Mouse (Mus musculus) regulatory T cell (primary cell): ENCODE measurements around the gene AU021092.
"Not testable (repeated sequence)": the region's sequence is repeated elsewhere in the genome, so short reads cannot be mapped to it uniquely, and the experiment has no call there.

Source experiments
- in situ Hi-C: fragments of 300-600 bp; cut with MboI, MseI; formaldehyde crosslinking; loops from one replicate; pipeline ENCODE4 v1.15.1; 2025; ENCODE audit warnings: high pct_unique_total_duplicates

Gene AU021092

DNA sequence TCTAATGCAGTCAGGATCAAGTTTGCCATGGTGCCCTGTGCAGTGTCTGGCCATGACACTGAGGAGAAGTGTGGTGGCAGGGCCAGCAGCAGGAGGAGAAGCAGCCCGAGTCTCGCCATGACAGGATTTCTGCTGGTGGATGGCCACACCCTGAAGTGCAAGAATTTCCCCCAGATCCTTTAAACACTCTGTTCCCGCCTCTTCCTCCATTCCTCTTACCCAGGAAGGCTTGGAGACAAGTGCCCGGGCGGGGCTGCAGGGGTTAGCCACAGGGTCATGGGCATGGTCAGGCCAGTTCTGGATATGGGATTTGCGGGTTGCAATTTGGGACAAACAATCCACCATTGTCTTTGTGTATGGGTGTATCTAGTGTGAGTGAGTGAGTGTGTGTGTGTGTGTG lies at the start of gene AU021092:
AU021092 (minus strand) TSS at position 160 of the 400 bp plus-strand sequence.
- in situ Hi-C loops: no loop called here

DNA sequence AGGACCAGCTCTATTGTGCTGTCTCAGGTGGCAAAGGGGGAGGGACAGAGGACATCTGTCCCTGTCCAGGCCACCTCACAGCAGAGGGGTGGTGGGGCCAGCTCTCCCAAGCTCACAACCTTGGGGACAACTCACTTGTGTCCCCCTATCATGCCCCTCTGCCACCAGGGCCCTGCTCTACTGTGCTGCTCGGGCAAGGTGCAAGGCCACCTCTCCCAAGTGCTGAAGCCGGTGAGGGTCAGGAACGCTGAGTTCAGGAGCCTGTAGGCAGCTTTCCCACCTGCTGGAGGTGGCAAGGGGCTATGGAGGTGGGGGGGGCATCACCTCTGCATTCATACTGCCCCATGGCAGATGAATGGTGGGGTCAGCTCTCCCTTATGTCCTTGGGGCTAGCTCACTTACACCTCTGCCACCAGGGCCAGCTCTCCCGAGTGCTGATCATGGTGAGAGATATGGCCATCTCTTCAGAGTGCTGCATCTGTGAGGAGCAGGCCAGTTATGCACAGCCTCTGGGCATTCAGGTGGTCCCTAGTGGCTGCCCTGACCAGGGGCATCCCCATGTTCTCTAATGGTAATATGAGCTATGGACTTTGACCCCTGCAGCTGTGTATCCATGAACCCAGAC lies 49.4 kb upstream of the AU021092 start:
- in situ Hi-C loops: no loop called here

DNA sequence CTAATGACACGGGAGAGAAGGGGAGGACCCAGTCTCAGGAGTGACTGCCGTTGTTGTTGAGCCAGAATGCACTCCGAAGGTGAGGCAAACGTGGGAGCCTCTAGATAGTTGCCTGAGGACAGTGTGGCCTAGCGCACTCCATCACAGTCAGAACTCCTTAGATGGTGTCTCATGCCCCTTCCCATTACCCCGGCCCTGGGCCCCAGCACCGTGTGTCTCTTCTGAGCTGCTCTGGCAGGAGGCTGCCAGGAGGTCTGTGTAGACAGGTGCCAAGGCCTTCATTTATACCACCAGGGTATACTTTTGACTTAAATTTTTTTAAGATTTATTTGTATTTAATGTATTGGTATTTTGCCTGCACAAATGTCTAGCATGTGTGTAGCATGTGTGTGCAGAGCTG lies 41.8 kb upstream of the AU021092 start:
- in situ Hi-C loops: loop anchor here (10.0 kb wide), 1 partner anchor 1629 kb away; no protein-coding TSS in a partner anchor

GRCm38 (mm10) chr16:5263156-5263555 lies 41.1 kb upstream of the AU021092 start:
- in situ Hi-C loops: loop anchor here (10.0 kb wide), 1 partner anchor 1628 kb away; no protein-coding TSS in a partner anchor

GRCm38 (mm10) chr16:5255779-5256496 lies 33.8 kb upstream of the AU021092 start, which contains the start of gene Eef2kmt:
Gene Eef2kmt, minus strand, starts transcription at chr16:5255983.
- in situ Hi-C loops: loop anchor here (10.0 kb wide), 1 partner anchor 51 kb away; the partner anchor contains the start of gene Nagpa

DNA sequence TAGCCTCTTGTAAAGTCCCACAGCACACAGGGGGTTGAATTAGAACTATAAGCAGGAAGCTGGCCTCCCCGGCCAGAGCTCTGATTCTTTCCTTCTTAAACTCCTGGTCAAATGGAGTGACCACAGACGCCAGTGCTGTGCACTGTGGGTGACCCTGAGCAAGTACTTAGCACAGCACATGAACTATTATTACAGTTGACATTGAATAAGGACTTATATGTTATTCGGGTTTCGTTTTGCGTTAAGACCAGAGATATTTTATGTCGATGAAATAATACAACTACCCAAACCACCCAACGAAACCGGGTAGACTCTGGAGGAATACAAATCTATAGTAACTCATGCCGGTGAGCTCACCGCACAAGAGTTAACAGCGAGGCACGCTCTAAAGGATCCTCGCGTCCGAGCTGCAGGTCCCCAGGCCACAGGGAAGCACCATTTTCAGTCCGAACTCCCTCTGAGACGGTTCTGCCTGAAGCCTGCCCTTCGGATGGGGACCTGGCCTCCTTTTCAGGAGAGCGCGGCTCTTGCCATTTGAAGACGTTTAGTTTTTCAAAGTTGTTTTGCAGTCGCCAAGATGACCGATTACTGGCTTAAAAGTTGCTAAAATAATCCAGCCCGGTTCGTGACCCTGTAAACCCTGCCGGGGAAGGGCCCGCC lies 33.1 kb upstream of the AU021092 start:
- in situ Hi-C loops: loop anchor here (10.0 kb wide), 1 partner anchor 50 kb away; the partner anchor contains the start of gene Nagpa

GRCm38 (mm10) chr16:5254346-5255025 lies 32.4 kb upstream of the AU021092 start:
- in situ Hi-C loops: loop anchor here (10.0 kb wide), 1 partner anchor 50 kb away; the partner anchor contains the start of gene Nagpa

- in situ Hi-C loops: loop anchor here (10.0 kb wide), 1 partner anchor 47 kb away; the partner anchor contains the start of gene Nagpa
Measured at GRCm38 (mm10) chr16:5252260-5252659, 30.2 kb upstream of the AU021092 start.

GRCm38 (mm10) chr16:5250891-5251290 lies 28.8 kb upstream of the AU021092 start:
- in situ Hi-C loops: loop anchor here (10.0 kb wide), 1 partner anchor 46 kb away; the partner anchor contains the start of gene Nagpa

DNA sequence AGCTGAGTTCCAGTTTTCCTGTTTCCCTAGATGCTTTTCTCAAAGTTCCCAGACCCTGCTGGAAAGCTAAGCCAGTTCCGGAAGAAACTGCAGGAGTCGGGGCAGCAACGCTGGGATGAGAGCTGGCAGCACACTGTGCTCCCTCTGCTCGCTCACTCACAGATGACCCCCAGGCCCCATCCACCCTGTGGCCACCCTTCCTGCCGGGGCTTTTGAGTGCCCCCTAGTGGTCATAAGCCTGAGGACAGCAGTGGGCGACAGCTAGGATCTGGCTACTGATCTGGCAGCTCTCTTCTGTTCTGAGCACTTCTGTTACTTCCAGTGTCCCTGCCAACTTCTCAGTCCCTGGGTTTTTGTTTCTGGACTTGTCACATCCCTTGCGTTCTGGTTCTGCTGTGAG lies 22.3 kb upstream of the AU021092 start:
- in situ Hi-C loops: no loop called here

DNA sequence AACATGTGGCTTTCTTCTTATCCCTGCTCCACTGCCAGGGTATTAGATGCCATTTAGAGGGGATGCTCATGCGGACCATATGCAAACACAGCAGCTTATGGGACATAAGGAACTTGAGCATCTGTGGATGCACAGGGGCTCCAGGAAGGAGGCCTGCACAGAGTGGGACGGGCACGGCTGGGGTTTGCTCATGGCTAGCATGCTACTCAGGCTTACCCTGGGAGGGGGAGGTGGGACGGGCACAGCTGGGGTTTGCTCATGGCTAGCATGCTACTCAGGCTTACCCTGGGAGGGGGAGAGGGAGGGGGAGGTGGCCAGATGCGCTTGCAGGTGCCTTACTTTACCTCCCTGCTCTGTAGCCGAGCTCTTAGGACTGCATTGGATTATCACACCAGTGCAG lies 20.8 kb upstream of the AU021092 start:
- in situ Hi-C loops: no loop called here

- in situ Hi-C loops: no loop called here
Measured at GRCm38 (mm10) chr16:5242355-5242754, 20.3 kb upstream of the AU021092 start.

DNA sequence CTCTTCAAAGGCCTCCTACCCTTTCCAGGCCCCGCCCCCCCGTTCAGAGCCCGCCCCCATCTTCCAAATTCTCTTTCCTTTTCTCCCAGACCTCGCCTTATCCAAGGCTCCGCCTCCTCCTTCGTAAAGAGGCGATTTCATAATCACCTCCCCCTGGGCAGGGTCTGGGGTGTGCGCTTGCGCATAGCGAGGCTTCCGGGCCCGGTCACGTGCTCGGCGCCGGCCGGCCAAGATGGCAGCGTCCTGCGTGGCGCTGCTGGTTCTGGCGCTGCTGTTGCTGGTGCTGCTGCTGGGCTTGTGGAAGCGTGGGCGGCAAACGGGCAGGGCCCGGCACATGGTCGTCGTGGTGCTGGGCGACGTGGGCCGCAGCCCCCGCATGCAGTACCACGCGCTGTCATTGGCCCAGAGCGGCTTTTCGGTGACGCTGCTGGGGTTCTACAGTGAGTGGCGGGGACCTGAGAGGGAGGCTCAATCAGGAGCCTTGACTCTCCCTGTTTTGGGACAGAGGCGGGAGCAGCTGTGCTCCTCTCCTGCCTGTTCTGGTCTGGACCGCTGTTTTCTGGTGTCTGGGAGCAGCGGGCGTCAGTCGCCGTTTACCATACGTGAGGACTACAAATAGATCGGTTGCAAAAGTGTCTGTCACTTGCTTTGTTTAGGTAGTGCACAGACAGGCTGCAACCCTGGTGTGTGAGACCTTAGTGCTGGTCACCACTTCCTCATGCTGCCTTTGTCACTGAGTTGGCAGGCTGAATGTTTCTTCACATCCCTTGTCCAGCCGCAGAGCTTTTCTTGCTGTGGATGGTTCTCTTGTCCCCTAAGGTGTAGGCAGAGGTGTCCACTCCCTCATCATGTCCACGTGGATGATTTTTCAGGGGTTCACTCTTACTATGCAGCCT lies 11.6 kb upstream of the AU021092 start, which contains the start of gene Alg1:
Alg1 (plus strand) TSS at position 204 of the 896 bp plus-strand sequence.
- in situ Hi-C loops: no loop called here

DNA sequence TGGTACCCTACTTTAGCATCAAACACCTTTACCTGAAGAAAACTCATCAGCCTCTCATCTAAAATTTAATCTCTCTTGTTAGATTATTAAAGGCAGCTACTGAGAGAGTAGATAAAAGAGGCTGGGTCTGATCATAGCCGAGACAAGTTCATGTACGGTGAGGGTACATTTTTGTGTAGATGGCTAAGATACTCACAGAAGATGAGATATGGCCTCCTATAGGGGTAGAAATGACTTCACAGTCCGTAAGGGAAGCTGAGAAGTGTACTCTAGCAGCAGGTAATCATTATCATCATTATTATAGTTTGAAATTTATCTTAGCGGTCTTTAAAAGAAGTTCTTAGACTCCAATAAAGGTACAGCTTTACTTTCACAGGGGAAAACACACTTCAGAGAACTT lies 10.9 kb upstream of the AU021092 start:
- in situ Hi-C loops: no loop called here

- in situ Hi-C loops: not testable (repeated sequence)
Measured at GRCm38 (mm10) chr16:5228103-5228502, 6.0 kb upstream of the AU021092 start.

DNA sequence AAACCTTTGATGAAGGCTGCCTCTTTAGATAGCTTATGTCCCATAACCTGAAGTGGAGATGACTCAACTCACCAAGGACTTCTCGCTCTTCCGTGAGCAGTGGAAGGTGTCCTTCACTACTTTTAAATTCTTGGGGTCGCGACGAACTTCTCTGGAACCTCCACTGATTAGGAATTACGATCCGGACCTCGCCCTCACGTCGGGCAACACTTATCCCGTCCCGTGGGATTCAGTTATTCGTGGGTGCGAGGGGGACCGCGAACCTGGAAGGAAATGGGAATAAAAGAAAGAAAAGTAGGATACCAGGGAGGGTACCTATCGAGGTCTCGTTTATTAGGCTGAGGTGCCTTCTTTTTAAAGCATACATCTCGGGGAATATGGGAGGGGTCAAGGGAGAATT lies 5.4 kb upstream of the AU021092 start:
- in situ Hi-C loops: not testable (repeated sequence)

GRCm38 (mm10) chr16:5226534-5226933 lies 4.4 kb upstream of the AU021092 start:
- in situ Hi-C loops: not testable (repeated sequence)

DNA sequence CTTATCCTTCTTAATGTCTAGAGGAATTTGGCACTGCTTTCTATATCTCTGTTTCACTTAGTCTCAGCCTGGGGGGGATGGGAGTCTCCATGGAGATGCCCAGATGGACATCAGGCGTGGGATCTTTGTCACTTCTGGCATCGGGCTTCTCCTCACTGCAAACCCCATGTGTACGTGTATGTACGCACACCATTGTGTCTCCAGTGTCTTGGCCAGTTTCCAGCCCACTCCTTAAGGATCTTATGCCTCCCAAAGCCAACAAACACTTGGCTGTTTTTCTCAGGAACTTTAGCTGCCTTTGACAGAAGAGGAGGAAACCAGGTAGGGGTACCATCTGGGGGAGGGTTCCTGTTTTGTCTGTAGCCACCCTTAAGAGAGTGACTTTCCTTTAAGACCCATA lies 696 bp downstream of the AU021092 start:
- in situ Hi-C loops: no loop called here

- in situ Hi-C loops: no loop called here
Measured at GRCm38 (mm10) chr16:5217341-5218133, 4.6 kb downstream of the AU021092 start.

GRCm38 (mm10) chr16:5216686-5217085 lies 5.4 kb downstream of the AU021092 start:
- in situ Hi-C loops: no loop called here
